Mouse (Mus musculus) embryonic facial prominence, embryonic 15.5 days (tissue): Measurements from ENCODE around the gene Rybp. TPM values are rescaled to one million over a fixed set of nuclear protein-coding genes. Genes with fewer than 3 reads are reported as not detected.

Experiments used
- ATAC-seq: fragments of 200-750 bp; cut with Nextera tagmentation; 2 replicates; pipeline ENCODE4 v1.8.0; 2017; ENCODE audit warnings: low read depth, moderate TSS enrichment; ENCODE audit not compliant: insufficient number of reproducible peaks, low FRiP score, low TSS enrichment
- H3K27ac ChIP-seq: fragments of 300-500 bp; sonication (generic); replicated peaks from 2 replicates; pipeline ENCODE4 v1.5.1; 2015; ENCODE audit warnings: mild to moderate bottlenecking, inconsistent platforms
- H3K27me3 ChIP-seq: fragments of 300-500 bp; sonication (generic); 2 replicates; pipeline ENCODE4 v1.6.1; 2015; ENCODE audit warnings: inconsistent platforms
- H3K36me3 ChIP-seq: fragments of 300-500 bp; sonication (generic); 2 replicates; pipeline ENCODE4 v1.6.1; 2015; ENCODE audit warnings: mild to moderate bottlenecking, inconsistent platforms
- H3K4me1 ChIP-seq: fragments of 300-500 bp; sonication (generic); 2 replicates; pipeline ENCODE4 v1.6.1; 2015; ENCODE audit warnings: inconsistent platforms
- H3K4me2 ChIP-seq: fragments of 300-500 bp; sonication (generic); replicated peaks from 2 replicates; pipeline ENCODE4 v1.6.1; 2015; ENCODE audit warnings: mild to moderate bottlenecking, inconsistent platforms
- H3K4me3 ChIP-seq: fragments of 300-500 bp; sonication (generic); replicated peaks from 2 replicates; pipeline ENCODE4 v1.5.1; 2015; ENCODE audit warnings: mild to moderate bottlenecking, inconsistent platforms
- H3K9ac ChIP-seq: fragments of 300-500 bp; sonication (generic); 2 replicates; pipeline ENCODE4 v1.6.1; 2015; ENCODE audit warnings: inconsistent platforms
- H3K9me3 ChIP-seq: fragments of 300-500 bp; sonication (generic); replicated peaks from 2 replicates; pipeline ENCODE4 v1.6.1; 2016; ENCODE audit warnings: inconsistent platforms
- WGBS: fragments of 180-500 bp; shearing (Covaris S2); methylation state at CpG from one replicate; pipeline ENCODE4 v1.1.7; 2015; 5-methylcytosine and 5-hydroxymethylcytosine counted together
- polyA plus RNA-seq: library from polyadenylated mRNA; unstranded; fragments of >200 nt; fragmentation: Nextera tagmentation; extraction: Ambion mirVana; gene quantifications from 2 replicates; pipeline ENCODE4 v1.2.1, GENCODE M21; 2015

Gene Rybp
- polyA plus RNA-seq, 1 experiment from 2014 or later = 20.0 TPM

DNA sequence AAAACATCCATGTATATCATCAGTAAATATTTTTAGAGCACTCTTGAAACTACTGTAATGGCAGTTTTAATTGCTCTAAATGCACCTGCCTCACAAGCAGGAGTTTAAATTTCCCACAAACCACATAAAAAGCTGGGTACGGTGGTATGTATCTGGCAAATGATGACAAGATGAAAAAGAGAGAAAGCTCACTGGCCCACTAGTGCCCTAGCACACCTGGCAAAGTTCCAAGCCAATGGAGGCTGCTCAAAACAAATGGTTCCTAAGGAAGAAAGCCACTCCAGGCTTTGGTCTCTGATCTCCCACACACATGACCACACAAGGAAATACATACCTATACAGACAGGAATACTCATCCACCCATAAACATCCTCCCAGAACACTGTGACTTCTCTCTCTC lies 31.9 kb downstream of the Rybp start:
- ATAC-seq = no peak
- Histone ChIP-seq H3K9me3 (no peaks in the 10 kb centered on the region), H3K9ac (no peak overlapping the region), H3K4me3 (no peak overlapping the region), H3K27me3 (no peaks in the 10 kb centered on the region), H3K27ac (no peak overlapping the region), H3K4me1 (0 out of 2 replicates have a peak, but pooled peaks cover 5% of the 10 kb centered on the region), H3K36me3 (no peaks in the 10 kb centered on the region), H3K4me2 (no peak overlapping the region)
- 46% methylated on average over 1 of the region's 1 CpGs for WGBS

DNA sequence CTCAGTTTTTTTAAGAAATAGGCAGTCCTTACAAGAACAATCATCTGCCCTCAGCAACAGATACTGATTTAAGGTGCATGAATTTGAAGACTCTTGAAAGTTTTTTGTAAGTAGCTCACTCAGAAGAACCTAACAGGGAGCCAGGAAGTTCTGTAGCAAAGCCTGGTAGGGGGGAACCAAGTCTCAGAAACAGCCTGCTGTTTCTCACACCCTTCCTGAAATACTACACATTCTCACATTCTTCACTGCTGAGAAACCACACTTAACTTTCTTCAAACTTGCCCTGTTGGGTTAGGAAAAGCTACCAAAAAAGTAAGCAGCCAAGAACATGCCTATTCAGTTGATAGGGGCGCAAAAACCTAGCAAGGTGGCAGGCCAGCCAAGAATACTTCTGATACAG lies 32.6 kb downstream of the Rybp start:
- no peak overlapping the region for H3K9ac ChIP-seq
- no peak for ATAC-seq
- no peak overlapping the region for H3K4me2 ChIP-seq
- WGBS = 96% methylated on average over 1 of the region's 1 CpGs
- H3K27me3 ChIP-seq = no peaks in the 10 kb centered on the region
- no peaks in the 10 kb centered on the region for H3K36me3 ChIP-seq
- no peak overlapping the region for H3K27ac ChIP-seq
- 0 out of 2 replicates have a peak, but pooled peaks cover 5% of the 10 kb centered on the region for H3K4me1 ChIP-seq
- H3K4me3 ChIP-seq = no peak overlapping the region
- no peaks in the 10 kb centered on the region for H3K9me3 ChIP-seq

DNA sequence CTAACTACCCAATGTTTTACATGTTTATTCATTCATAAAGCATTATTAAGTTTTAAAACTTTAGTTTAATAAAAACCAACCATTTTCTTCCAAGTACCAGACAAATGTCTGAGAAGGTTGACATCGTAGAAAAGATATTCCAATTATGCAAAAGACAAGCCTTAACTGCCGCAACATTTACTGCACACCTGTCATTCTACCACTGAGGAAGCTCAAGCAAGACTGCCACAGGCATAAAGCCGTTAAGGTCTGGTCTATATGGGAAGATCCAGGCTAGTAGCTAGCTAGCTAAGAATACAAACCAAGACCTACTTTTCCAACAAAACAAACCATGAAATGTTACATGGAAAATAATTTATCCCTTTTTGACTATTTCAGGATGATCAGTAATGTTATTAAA lies 42.8 kb downstream of the Rybp start:
- ATAC-seq = no peak
- no peaks in the 10 kb centered on the region for H3K27me3 ChIP-seq
- 58% methylated on average over 3 of the region's 3 CpGs for WGBS

DNA sequence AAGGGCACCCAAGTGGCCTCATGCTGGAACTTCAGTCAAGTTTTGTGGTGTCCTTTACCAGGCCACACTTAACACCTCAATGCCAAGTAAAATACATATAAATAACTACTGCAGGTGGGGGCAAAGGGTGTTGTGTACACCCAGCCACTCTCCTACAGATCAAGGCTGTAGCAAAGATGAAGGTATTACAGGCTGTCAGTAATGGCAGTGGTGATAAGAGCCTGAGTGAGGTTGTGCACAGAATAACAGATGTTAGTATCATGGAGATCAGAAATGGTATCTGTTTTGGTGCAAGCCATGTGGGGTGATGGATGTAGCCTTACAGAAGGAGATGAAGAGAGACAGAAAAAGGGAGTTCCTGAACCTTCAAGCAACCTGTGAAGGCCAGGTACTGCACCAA lies 52.2 kb downstream of the Rybp start:
- ATAC-seq = no peak
- no peaks in the 10 kb centered on the region for H3K27me3 ChIP-seq
- H3K4me1 ChIP-seq = peaks cover 8% of the 10 kb centered on the region; the same call in 1 of the 2 replicates
- no peak overlapping the region for H3K9ac ChIP-seq
- H3K4me3 ChIP-seq = no peak overlapping the region
- no peak overlapping the region for H3K4me2 ChIP-seq
- H3K36me3 ChIP-seq = no peaks in the 10 kb centered on the region
- no peaks in the 10 kb centered on the region for H3K9me3 ChIP-seq
- H3K27ac ChIP-seq = no peak overlapping the region

More for the DNA sequence above, 42.8 kb downstream of the Rybp start:
- no peak overlapping the region for H3K4me3 ChIP-seq
- peaks cover 14% of the 10 kb centered on the region; the same call in 1 of the 2 replicates for H3K4me1 ChIP-seq
- no peak overlapping the region for H3K4me2 ChIP-seq
- 0 out of 2 replicates have a peak overlapping the region, but pooled peaks have one; percentile 55 for H3K27ac ChIP-seq
- H3K9ac ChIP-seq = no peak overlapping the region
- no peaks in the 10 kb centered on the region for H3K36me3 ChIP-seq
- H3K9me3 ChIP-seq = no peaks in the 10 kb centered on the region

DNA sequence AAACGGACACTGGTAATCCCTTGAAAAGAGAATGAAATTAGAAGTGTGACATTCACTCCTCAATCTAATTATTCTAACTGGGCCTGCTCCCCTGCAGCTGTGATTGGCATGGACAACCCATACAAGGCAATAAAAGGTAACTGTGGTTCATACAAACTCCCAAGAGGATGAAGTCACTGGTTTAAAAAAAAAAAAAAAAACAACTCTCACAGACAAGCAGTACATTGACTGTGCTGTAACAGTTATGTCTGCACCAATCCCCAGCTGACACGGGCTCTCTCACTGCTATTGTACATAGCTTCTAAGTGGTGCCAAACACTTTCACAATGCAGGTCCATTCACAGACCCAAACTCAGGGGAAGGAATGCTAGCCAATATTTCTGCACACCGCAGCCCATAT lies 53.8 kb downstream of the Rybp start:
- Histone ChIP-seq H3K27me3 (no peaks in the 10 kb centered on the region), H3K4me3 (no peak overlapping the region), H3K4me1 (peaks cover 6% of the 10 kb centered on the region; the same call in 1 of the 2 replicates), H3K36me3 (no peaks in the 10 kb centered on the region), H3K4me2 (no peak overlapping the region), H3K9ac (no peak overlapping the region), H3K27ac (no peak overlapping the region), H3K9me3 (no peaks in the 10 kb centered on the region)
- no peak for ATAC-seq
- 65% methylated on average over 3 of the region's 3 CpGs for WGBS

DNA sequence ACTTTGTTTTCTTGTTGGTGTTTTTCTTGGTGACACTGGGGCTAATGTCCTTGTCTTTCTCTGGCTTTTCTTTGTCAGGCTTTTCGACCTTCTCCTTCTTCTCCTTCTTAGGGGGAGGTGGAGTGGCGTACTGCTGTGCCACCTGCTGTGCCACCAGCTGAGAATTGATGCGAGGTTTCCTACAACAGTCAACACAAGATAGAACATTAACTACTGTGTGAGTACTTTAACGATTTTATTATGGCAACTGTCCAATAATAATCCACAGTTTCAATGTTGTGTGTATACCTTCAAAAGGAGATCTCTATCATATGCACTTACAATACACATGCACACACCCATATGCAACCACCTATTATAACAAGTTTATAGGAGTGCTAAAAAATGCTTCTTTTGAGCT lies 54.2 kb downstream of the Rybp start:
- Histone ChIP-seq H3K36me3 (no peaks in the 10 kb centered on the region), H3K4me3 (no peak overlapping the region), H3K27me3 (no peaks in the 10 kb centered on the region), H3K4me1 (peaks cover 6% of the 10 kb centered on the region; the same call in 1 of the 2 replicates), H3K9ac (no peak overlapping the region), H3K27ac (no peak overlapping the region), H3K4me2 (no peak overlapping the region), H3K9me3 (no peaks in the 10 kb centered on the region)
- 62% methylated on average over 4 of the region's 4 CpGs for WGBS
- ATAC-seq = no peak

DNA sequence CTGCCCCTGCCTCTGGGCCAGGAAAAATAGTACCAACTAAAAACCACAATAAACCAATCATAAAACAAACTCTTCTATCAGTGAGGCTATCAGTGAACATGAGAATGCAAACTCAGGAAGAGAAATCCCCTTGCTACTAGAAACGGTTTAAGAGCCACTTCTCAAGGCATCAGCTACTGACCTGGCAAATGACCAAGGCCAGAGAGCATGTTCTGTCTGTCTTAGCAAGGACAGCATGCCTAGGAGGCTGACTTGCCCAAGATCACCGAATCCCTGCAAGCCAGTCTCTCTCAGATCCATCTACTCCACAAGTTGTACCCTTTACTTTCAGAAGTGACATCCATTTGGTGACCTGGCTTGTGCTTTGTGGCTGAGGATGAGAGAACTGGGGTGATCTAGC lies 61.1 kb downstream of the Rybp start:
- Histone ChIP-seq H3K4me1 (peaks cover 12% of the 10 kb centered on the region), H3K9me3 (no peaks in the 10 kb centered on the region), H3K4me3 (no peak overlapping the region), H3K4me2 (no peak overlapping the region), H3K27me3 (no peaks in the 10 kb centered on the region), H3K9ac (no peak overlapping the region), H3K36me3 (peaks cover 3% of the 10 kb centered on the region; the same call in 1 of the 2 replicates), H3K27ac (no peak overlapping the region)
- no peak for ATAC-seq
- WGBS = 60% methylated on average over 2 of the region's 2 CpGs

DNA sequence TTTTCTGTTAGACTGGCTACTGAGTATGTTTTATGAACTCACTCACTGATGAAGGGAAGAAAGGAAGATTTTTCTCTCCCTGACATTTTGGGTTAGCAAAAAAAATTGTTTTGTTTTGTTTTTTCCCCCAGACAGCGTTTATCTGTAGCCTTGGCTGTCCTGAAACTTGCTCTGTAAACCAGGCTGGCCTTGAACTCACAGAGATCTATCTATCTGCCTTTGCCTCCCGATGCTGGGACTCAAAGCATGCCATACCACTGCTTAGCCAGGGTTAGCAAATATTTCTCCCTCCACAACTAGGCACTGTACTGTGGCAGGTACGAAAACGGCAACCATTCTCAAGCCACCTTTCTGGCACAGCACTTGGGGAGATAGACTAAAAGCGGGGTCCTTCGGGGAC lies 63.4 kb downstream of the Rybp start:
- Histone ChIP-seq H3K36me3 (peaks cover 3% of the 10 kb centered on the region; the same call in 1 of the 2 replicates), H3K9me3 (no peaks in the 10 kb centered on the region), H3K9ac (no peak overlapping the region), H3K4me3 (no peak overlapping the region), H3K27me3 (no peaks in the 10 kb centered on the region), H3K27ac (no peak overlapping the region), H3K4me1 (peaks cover 31% of the 10 kb centered on the region), H3K4me2 (no peak overlapping the region)
- 91% methylated on average over 6 of the region's 6 CpGs for WGBS
- ATAC-seq = no peak

DNA sequence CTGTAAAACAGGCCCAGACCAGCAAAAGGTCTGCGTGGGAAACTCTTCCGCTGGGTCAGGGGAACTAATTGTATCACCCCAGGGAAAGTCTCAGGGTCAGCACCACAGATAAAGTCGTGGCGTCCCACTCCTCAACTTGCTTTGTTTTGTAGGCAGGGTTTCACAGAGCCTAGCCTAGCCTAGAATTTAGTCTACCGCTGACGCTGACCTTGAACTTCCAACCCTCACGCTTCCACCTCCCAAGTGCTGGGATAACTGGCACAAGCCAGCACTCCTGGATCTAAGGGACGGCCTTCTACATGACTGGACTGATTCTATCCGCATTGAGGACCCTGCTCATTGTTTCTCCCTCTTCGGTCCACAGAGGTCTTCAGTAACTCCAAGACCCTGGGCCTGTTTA lies 63.9 kb downstream of the Rybp start:
- peaks cover 36% of the 10 kb centered on the region for H3K4me1 ChIP-seq
- H3K27ac ChIP-seq = no peak overlapping the region
- ATAC-seq = no peak
- H3K36me3 ChIP-seq = peaks cover 3% of the 10 kb centered on the region; the same call in 1 of the 2 replicates
- WGBS = 85% methylated on average over 10 of the region's 10 CpGs
- no peak overlapping the region for H3K4me2 ChIP-seq
- no peak overlapping the region for H3K9ac ChIP-seq
- H3K27me3 ChIP-seq = no peaks in the 10 kb centered on the region
- H3K9me3 ChIP-seq = no peaks in the 10 kb centered on the region
- no peak overlapping the region for H3K4me3 ChIP-seq

DNA sequence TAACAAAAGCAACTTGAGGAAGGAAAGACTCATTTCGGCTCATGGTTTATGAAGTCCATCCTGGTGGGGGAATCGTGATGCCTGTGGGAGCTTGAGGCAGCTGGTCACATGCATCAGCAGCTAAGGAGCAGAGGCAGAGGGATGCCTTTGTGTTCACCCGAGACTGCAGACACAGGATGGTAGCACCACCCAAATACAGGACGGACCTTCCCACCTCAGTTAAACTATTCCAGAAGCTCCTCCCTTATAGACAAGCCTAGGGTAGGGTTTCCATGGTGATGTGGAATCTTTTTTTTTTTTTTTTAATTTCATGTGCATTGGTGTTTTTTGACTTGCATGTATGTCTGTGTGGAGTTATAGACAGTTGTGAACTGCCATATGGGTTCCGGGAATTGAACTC lies 64.4 kb downstream of the Rybp start:
- Histone ChIP-seq H3K4me3 (no peak overlapping the region), H3K9ac (no peak overlapping the region), H3K27ac (no peak overlapping the region), H3K27me3 (no peaks in the 10 kb centered on the region), H3K36me3 (peaks cover 3% of the 10 kb centered on the region; the same call in 1 of the 2 replicates), H3K4me1 (peaks cover 38% of the 10 kb centered on the region), H3K4me2 (no peak overlapping the region), H3K9me3 (no peaks in the 10 kb centered on the region)
- WGBS = 77% methylated on average over 5 of the region's 5 CpGs
- no peak for ATAC-seq

DNA sequence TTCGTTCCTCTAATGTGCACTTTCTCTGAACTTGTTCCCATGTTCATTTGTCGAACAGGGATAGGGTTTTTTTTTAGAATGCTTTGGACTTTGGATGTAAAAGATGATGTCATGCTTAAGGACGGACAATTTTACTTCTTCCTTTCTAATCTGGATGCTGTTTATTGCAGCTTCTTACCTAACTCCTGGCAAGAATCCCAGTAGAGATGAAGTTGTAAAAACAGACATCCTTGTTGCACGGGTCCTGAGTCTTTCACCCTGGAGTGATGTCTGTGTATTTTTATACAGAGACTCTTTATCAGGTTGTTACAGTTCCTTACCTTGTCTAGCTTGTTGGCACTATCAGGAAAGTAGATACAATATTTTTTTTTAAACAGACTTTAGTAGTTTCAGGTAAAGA lies 65.5 kb downstream of the Rybp start:
- H3K4me1 ChIP-seq = peaks cover 38% of the 10 kb centered on the region
- no peak for ATAC-seq
- no peaks in the 10 kb centered on the region for H3K9me3 ChIP-seq
- H3K4me2 ChIP-seq = no peak overlapping the region
- no peak overlapping the region for H3K4me3 ChIP-seq
- peaks cover 2% of the 10 kb centered on the region; the same call in 1 of the 2 replicates for H3K36me3 ChIP-seq
- H3K27me3 ChIP-seq = no peaks in the 10 kb centered on the region
- 35% methylated on average over 4 of the region's 4 CpGs for WGBS
- H3K27ac ChIP-seq = no peak overlapping the region
- H3K9ac ChIP-seq = no peak overlapping the region

DNA sequence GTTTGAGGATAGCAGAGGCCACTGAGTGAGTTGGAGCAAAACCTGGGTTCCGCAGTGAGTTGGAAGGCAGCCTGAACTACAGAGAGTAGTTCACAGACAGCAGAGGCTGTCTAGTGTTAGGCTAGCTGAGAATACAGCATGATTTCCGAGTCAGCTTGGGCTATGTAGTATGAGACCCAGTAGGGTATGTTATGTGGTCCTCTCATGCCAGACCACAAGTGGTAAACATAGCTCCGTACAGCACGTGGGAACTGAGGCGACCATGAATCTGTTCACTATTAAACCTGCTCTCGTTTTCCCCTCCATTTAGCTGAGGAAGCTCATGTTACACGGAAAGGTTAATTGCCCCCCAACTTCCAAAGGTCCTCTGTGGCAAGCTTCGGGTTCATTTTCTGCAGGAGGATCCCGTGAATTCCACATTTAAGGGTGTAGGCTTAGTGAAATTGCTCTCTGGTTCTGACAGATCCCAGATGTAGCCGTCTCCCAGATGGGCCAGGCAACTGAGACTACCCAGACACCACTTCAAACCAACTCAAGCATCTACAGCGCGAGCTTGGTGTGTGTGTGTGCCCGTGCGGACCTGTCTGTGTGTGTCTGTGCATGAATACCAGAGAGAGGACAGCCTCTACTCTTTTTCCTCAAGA lies 66.2 kb downstream of the Rybp start:
- peak; percentile 70 for ATAC-seq
- 20% methylated on average over 14 of the region's 14 CpGs for WGBS
- H3K4me2 ChIP-seq = no peak overlapping the region

More for the DNA sequence above, 66.2 kb downstream of the Rybp start:
- H3K4me1 ChIP-seq = peaks cover 33% of the 10 kb centered on the region
- no peaks in the 10 kb centered on the region for H3K9me3 ChIP-seq
- 0 out of 2 replicates have a peak overlapping the region, but pooled peaks have one; percentile 12 for H3K27ac ChIP-seq
- no peak overlapping the region for H3K4me3 ChIP-seq
- H3K9ac ChIP-seq = no peak overlapping the region
- no peaks in the 10 kb centered on the region for H3K36me3 ChIP-seq
- no peaks in the 10 kb centered on the region for H3K27me3 ChIP-seq
